Mouse (Mus musculus): ENCODE results near the gene Jmjd6. TPM values are rescaled to one million over a fixed set of nuclear protein-coding genes. Genes with fewer than 3 reads are reported as not detected.
"Not testable (repeated sequence)": the region's sequence is repeated elsewhere in the genome, so short reads cannot be mapped to it uniquely, and the experiment has no call there.

Gene Jmjd6
- total RNA-seq, 2 experiments from 2014 or later = 28.4 to 29.1 TPM

DNA sequence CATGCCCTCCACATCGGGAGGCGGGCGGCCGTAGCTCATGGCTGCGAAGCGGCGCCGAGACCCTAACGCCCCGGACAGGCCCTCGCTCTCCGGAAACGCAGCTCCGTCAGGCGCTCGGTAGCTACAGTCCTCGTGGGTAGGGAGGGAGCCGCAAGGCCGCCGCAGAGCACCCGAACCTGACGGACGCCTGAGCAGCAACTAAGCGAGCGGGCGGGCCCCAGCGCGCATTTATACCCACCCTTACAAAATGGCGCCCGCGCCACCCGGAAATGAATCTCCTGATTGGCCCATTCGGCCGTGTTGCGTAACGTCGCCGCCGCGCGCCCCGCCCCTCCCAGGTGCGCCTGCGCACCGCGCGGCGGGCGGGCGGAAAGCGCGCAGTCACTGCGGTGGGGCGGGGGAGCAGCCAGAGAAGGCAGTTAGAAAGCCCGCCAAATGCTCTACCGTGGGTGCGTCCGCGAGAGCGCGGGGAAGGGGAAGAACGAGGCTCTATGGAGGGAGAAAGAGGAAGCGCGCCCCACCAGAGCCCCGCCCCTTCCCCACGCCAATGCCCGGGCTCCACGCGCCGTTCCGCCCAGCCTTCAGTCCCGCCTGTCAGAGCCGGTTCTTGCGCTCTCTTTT lies 9.8 kb upstream of the Jmjd6 start, which contains the start of gene Srsf2:
TSS of gene Srsf2 (minus strand) at position 204 of the 621 bp plus-strand sequence.
- intact Hi-C loops (cut with DNase I) = loop anchor here (1.0 kb wide), 1 partner anchor 10 kb away; the partner anchor contains the start of genes Jmjd6 and Mettl23
- peak; percentile 97 to 98 for DNase-seq (ENCODE audit: low spot score in 2 of 2)

DNA sequence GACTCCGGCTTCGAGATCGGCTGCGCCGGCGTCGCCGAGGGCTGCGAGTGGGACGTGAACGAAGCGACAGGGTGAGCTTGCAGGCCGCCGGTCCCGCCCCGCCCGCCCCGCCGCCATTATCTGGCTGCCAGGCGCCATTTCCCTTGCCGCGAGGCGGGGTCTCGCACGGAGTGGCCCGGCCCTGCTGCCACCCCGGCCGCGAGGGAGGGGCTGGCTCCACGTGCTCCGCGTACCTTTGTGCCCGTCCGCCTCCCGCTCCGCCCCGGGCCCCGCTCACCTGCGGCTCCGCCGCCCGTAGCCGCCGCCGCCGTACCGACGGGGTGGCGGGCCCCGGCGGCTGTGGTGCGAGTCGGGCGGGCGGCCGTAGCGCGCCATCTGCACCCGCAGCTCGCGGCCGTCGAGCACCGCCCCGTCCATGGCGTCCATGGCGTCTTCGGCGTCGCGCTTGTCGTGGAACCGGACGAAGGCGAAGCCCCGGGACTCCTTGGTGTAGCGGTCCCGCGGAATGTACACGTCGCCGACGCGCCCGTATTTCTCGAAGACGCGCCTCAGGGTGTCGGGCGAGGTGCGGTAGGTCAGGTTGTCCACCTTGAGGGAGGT lies 9.1 kb upstream of the Jmjd6 start, which contains the start of gene Mfsd11:
TSS of gene Mfsd11 (plus strand) at position 150 of the 600 bp plus-strand sequence.
- intact Hi-C loops (cut with DNase I) = no loop called here
- peak; percentile 79 to 82 for DNase-seq (ENCODE audit: low spot score in 2 of 2)

DNA sequence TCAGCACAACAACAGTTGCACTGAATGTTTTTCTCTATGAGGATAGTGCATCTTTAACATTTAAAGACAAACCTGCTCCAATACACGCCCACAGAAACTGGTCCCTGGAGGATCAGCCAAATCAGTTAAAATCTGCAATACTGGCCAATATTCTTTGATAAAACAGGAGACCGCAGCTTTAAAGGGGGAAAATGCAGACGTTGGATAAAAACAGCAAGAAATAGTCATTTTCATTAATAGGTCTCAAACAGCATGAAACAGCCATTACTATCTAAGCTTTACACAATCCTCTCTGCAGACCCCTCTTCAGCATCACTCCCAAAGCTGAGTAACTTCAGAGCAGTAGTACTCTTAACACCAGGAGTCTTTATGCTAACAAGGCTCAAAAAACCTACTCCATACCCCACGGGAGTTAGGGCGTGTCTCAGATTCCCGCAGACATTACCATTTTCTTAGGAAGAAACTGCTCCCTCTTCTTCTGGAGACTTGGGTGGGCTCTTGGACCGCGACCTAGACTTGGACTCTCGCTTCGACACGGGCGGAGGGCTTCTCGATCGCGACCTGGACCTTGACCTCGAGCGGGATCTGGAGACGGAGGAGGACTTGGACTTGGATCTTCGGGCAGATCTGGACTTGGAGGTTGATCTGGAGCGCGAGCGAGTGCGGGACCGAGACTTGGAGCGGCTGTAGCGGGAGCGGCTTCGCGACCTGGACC lies 8.5 kb upstream of the Jmjd6 start:
- DNase-seq (ENCODE audit: low spot score in 2 of 2) = no peak
- intact Hi-C loops (cut with DNase I) = no loop called here

DNA sequence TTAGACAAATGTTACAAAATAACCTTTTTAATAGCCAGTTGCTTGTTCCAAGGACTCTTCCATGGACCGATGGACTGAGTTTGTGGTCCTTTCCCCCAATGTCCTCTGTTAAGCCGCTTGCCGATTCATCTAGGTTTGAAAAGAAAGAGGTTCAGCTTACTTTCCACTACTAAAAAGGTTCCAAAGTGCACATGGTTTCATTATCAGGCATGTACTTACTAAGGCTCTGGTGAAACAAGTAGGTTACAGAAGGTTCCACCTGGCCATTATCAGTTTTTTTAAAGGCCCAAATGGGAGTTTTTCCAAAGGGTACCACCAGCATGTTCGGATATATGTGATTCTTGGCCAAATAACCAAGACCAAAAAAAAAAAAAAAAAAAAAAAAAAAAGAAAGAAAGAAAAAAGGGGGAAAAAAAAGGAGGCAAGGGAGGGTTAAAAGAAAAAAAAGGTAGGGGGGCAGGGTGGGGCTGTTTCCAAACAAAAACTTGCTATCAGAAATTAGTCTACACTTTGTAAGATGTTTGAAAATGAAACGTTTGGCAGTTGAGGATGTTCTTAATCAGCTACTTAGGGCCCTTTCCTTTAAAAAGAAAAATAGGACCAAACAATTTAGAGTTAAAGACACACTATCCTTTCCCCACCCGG lies 7.7 kb upstream of the Jmjd6 start:
- DNase-seq (ENCODE audit: low spot score in 2 of 2) = no peak
- intact Hi-C loops (cut with DNase I) = no loop called here

DNA sequence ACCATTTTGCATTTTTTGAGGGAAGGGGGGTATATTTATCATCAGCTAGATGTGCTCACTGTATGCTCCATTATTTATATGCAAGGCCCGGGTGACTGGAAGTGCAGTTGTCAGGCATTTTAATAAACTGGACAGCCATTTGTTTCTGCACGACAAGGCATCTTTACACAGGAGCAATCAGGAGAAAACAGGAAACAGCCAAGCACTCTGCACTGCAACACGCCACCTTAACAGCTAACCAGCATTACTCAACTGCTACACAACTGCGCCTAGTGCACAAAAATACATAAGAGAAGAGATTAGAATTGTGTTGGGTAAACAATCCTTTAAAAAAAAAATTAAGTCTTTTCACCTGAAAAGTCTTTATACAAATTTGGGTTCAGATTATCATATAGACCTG lies 6.8 kb upstream of the Jmjd6 start:
- no peak for DNase-seq (ENCODE audit: low spot score in 2 of 2)
- intact Hi-C loops (cut with DNase I) = no loop called here

DNA sequence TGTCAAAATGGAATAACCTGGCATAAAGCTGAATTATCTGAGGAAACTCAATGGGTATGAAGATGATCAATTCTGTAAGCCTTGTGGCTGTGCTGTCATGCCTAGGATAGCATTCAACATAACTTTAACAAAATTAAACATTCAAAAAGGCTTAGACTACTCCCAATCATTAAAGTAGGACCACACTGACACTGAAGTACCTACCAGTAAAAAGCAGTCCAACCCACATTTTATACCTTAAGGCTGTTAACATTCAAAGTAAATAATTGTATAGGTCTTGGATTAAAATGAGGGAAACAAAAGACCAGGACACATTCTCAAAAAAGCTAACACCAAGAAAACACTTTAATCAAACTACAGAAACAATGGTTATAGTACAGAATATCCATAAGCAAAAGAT lies 6.3 kb upstream of the Jmjd6 start:
- DNase-seq (ENCODE audit: low spot score in 2 of 2) = no peak
- intact Hi-C loops (cut with DNase I) = no loop called here

DNA sequence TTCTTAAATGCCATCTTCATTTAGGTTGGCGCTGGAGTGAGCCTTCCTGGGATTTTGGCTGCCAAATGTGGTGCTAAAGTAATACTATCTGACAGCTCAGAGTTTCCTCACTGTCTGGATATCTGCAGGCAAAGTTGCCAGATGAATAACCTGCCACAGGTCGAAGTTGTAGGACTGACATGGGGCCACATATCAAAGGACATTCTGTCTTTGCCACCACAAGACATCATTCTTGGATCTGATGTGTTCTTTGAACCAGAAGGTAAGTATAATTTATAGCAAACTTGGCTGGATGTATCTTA lies 5.6 kb upstream of the Jmjd6 start:
- intact Hi-C loops (cut with DNase I); DNase-seq (ENCODE audit: low spot score in 2 of 2): not testable (repeated sequence)

DNA sequence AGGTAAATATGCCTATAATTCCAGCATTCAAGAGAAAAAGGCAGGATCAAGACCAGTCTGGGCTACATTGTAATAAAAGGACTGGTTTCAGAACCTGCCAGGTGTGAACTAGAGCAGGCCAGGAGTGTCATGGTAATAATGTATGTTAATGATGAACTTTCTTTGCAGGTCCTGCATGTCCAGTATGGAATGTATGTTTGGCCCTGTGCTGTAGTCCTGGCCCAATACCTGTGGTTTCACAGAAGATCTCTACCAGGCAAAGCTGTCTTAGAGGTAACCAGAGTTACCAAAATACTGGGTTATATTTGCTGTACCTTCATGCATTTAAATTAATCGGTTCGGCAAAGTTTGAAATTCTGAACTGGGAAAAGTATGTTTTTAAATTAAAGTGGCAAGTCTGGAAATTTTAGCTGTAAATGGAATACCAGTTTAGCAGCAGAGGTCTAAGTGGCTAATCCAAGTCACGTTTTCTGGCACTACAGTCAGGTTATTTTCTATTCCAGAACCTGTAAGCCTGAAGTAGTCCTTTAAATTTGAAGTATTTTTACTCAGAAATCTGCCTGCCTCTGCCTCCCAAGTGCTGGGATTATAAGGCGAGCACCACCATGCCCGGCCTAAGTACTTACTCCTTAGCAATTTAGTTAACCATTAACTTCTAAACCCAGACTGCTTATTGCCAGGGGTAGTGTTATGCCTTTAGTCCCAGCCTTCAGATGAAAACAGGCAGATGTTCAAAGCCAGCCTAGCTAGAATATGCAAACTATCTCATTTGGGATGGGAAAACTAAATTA lies 5.0 kb upstream of the Jmjd6 start:
- intact Hi-C loops (cut with DNase I) = no loop called here
- DNase-seq (ENCODE audit: low spot score in 2 of 2) = no peak

DNA sequence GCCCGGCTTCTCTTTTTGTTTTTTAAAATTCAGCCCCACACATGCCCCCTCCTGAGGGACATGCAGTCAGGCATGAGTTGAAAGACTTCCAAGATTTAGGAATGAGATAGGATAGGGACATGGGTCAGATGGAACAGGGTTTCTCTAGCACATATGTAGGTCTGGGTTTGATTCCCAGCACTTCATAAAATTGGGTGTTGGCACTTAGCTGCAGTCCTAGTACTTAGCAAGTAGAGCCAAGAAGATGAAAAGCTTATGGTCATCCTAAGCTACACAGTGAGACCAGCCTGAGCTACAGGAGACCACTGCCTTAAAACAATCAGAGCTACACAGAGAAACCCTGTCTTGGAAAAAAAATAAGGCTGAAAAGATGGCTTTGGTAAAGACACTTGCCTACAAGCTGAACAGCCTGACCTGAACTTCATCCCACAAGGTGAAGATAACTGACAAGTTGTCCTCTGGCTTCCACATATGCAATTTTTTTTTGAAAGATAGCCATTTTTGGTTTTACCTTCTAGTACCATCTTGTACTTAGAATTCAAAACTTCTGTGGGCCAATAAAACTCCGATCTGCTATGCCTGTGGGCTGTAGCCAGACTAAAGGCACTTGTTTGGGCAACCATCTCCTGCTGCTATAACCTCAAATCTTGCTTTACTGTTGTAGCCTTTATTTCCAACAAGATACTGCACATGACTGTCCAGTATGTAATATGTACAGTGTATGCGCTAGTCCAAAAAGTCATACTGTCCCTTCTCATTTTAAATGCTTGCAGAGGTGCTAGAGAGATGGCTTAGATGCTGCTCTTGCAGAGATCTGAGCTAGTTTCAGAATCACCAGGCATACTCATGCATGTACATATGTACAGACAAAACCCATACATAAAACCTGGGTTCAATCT lies 4.2 kb upstream of the Jmjd6 start:
- no peak for DNase-seq (ENCODE audit: low spot score in 2 of 2)
- intact Hi-C loops (cut with DNase I) = no loop called here

DNA sequence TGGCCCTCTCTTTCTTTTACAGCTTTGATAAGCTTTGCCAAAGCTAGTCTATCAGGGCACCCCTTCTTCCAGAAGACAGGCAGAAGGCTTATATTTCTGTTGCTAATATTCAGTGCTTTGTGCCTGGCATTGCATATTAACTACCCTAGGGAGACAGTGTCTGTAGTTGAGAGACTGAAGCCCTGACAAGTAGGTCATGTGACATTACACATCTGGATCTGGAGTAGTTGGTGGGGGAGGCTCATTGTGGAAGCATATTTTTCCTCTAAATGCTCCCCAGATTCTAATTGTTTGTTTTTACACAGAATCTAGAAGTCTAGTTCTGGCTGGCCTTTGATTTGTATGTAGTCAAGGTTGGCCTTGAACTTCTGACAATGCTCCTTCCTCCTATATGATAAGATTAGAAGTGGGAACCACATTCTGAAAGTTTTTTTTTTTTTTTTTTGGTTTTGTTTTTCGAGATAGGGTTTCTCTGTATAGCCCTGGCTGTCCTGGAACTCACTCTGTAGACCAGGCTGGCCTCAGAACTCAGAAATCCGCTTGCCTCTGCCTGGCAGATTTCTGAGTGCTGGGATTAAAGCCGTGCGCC lies 3.4 kb upstream of the Jmjd6 start:
- no peak for DNase-seq (ENCODE audit: low spot score in 2 of 2)
- intact Hi-C loops (cut with DNase I) = no loop called here

DNA sequence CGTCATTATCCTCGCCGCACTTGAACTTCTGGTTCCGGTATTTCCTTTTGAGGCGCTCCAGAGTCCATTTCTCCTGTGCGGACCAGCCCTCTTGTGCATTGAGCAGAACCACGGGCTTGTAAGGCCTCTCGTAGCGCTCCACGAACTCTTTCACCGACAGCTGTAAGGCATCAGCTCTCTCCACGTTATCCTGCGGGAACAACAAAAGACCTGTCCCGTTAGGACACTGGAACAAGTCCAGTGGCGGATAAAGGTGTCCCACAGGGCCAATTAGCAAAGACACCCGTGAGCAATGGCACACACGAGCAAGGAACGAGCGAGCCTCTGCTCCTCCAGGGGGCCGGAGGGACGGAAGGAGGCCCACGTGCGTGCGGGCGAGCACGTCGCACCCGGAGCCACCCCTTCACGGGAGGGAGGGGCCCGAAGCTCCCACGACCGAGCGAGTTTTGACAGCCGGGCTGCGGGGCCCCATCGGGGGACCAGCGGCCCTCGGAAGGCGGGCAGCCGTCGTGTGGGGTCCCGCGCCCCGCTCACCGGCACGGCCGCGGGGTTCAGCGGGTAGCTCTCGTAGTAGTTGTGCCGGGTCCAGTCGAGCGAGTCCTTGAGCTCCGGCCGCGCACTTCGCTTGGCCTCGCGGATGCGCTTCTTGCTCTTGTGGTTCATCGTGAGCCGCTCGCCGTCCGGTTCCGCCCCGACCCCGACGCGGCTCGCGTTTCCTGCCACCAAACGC lies 553 bp downstream of the Jmjd6 start:
- DNase-seq (ENCODE audit: low spot score in 2 of 2) = peak; percentile 76 to 80
- intact Hi-C loops (cut with DNase I) = loop anchor here (1.0 kb wide), 1 partner anchor 11 kb away; the partner anchor contains the start of gene Srsf2

DNA sequence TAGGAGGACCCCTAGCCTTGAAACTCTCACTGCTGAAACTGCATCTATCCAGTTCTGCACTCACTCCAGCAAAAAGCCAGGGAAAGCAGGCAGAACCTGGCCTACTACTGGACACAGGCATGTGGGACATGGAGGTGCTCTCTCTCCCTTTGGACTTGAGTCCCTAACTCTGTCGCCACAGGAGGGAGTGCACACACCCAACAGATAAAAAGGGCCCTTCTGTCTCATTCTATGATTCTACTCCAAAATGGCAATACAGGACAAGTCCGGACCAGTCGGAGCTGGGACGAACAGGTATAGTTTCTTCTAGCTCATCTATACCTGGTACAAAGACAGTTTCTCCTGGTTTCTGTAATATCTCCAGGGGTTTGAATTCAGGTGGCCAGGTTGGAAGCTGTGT lies 2.5 kb downstream of the Jmjd6 start:
- DNase-seq (ENCODE audit: low spot score in 2 of 2) = no peak
- intact Hi-C loops (cut with DNase I) = no loop called here

DNA sequence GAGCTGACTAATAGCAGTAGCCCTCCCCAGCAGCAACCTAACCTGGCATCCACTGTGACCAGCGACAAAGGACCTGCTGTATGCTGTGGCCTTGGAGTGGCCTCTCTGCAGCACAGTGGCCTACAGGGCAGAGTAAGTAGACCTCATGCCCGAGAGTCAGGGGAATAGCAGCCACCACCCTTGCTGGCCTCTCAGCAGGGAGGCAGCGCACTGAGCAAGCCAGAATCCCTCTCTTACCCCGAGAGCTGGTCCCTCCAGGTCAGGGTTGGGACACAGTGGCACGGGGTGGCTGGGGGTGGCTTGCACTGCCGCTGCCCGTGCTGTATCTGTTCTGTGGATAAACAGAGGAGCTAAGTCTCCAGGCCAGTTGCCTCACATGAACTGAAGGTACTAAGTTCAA lies 3.6 kb downstream of the Jmjd6 start:
- intact Hi-C loops (cut with DNase I) = no loop called here
- no peak for DNase-seq (ENCODE audit: low spot score in 2 of 2)

DNA sequence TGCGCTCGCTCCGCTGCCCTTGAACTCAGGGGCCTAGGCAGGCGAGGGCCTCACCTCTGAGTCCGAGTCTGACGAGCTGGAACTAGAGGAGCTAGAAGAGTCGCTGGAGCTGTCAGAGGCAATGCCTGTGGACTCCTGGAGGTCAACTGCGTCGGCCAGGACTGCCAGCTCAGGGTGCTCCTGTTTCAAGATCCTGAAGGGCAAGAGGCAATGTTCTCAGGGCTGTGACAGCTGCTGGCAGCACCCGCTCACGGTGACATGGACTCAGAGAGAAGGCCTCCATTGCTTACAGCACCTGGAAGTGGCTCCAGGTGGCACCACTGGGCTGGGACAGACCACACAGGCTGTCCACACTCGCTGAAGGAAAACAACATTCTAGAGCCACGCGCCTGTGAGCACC lies 4.3 kb downstream of the Jmjd6 start:
- intact Hi-C loops (cut with DNase I) = no loop called here
- DNase-seq (ENCODE audit: low spot score in 2 of 2) = no peak

DNA sequence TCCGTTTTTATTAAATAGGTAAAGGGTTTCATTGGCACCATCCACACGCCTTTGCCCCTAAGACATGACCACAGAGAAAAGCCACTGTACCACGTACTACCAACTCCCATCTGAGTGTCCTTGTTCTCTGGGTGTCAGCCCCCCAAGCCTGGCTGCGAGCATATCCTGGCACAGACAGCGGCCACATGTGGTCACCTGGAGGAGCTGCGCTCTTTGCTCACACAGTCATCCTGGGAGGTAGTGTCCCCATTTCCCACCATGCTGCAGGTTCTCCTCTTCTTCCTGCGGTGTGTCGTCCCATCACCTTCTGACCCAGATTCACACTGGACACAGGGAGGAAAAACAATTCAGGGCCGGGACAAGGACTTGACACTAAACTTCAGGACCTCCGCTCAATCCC lies 5.8 kb downstream of the Jmjd6 start:
- no peak for DNase-seq (ENCODE audit: low spot score in 2 of 2)
- intact Hi-C loops (cut with DNase I) = no loop called here

DNA sequence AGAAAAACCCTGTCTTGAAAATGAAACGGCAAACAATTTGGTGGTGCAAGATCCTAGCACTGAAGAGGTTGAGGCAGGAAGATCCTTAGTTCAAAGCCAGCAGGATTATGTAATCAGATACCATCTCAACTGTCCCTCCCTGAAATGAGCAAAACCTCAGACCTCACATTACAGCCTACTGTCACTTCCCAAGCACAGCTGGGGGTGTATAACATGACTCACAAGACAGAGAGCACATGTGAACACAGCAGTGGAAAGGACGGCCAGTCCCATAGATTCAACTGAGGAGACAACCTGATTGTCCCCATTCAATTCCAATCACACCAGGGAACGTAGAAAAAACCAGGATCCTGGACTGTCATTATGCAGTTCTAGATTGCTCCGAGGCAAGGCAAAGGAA lies 7.0 kb downstream of the Jmjd6 start:
- intact Hi-C loops (cut with DNase I) = no loop called here
- no peak for DNase-seq (ENCODE audit: low spot score in 2 of 2)

DNA sequence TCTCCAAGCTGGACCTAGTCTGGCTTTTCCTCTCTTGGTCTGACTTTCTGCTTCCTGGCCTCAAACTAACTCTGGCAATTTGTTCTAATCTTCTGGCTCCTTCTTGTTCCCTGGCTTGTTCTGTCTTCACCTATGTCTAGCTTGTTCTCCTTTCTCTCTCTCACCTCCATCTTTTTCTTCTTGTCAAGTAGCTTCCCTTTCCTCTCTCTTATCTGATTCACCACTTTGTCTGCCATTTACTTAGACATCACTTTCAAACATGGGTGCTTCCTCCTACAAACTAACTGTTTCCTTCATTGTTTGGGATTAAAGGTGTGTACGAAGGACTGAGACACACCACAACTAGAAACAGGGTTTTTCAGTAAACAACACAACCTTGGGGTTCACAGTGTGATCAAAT lies 8.3 kb downstream of the Jmjd6 start:
- intact Hi-C loops (cut with DNase I) = no loop called here
- DNase-seq (ENCODE audit: low spot score in 2 of 2) = no peak

DNA sequence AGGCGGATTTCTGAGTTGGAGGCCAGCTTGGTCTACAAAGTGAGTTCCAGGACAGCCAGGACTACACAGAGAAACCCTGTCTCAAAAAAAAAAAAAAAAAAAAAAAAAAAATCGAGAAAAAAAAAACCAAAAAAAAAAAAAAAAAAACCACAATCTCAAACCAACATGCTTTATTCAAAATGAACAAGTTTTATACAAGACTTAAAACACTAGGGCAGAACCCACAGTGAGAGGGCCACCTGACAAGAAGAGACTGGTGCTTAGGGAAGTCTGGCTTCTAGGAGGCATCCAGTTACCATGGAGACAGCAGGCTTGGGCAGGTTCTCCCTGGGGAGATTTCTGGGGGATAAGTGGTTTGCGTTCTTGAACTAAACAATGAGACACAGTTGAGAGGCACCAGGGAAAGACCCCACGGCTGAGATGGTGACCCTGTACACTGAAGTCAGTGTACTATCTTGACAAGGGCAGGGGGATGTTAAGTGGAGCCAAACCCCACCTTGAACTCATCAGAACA lies 11.0 kb downstream of the Jmjd6 start:
- no peak for DNase-seq (ENCODE audit: low spot score in 2 of 2)
- intact Hi-C loops (cut with DNase I) = no loop called here
